Mouse (Mus musculus): Measurements from ENCODE around the gene Tsc22d3. TPM values are rescaled to one million over a fixed set of nuclear protein-coding genes. Genes with fewer than 3 reads are reported as not detected.

Tsc22d3 gene
- polyA plus RNA-seq, 1 experiment, result 87.0 TPM

DNA sequence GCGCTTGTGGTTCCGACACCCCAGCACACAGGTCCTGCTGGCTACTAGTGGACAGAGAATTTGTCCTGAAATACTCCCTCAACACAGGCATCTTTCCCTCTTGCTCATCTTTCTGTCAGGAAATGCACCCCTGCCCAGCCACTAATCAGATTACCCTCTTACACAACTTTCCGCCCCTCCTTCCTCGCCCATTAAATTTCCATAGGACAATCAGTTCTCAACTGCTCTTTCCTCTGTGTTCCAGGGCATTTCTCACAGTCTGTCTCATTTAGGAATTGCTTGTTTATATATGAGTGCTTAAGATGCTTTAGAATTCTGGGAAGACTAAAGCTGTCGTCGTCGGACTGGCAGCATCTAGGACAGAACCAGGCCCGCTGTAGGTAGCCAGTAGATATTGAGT, 82.1 kb downstream of the Tsc22d3 start:
- H3ac ChIP-seq (ENCODE audit: control insufficient read depth, insufficient read length), result no peak overlapping the region
- no peaks in the 10 kb centered on the region for H3K79me2 ChIP-seq (ENCODE audit: control insufficient read depth, insufficient read depth)
- H3K4me3 ChIP-seq, result no peak overlapping the region
- TF ChIP-seq POLR2A (IDR thresholded peaks at IDR 0.05; ENCODE audit: insufficient read length, low read depth) (no peak), SRF (IDR thresholded peaks at IDR 0.05; ENCODE audit: control insufficient read depth, insufficient read length, low read depth) (no peak), CEBPB (IDR thresholded peaks at IDR 0.05; ENCODE audit: insufficient read depth, poor library complexity, severe bottlenecking) (no peak), MAX (IDR thresholded peaks at IDR 0.05; ENCODE audit: low read depth) (no peak), USF1 (IDR thresholded peaks at IDR 0.05; ENCODE audit: low read depth) (no peak), POLR2AphosphoS2 (IDR thresholded peaks at IDR 0.05; ENCODE audit: insufficient read length, low read depth) (no peak), MYOG (IDR thresholded peaks at IDR 0.05; ENCODE audit: control insufficient read depth in 1 of 3, insufficient read depth in 1 of 3, insufficient read length in 2 of 3, low read depth in 2 of 3) (no peak), TCF12 (IDR thresholded peaks at IDR 0.05; ENCODE audit: insufficient read depth, poor library complexity, severe bottlenecking) (no peak), TCF3 (IDR thresholded peaks at IDR 0.05; ENCODE audit: insufficient read length, low read depth) (no peak), E2F4 (IDR thresholded peaks at IDR 0.05; ENCODE audit: insufficient read depth) (no peak), REST (IDR thresholded peaks at IDR 0.05; ENCODE audit: insufficient read depth, insufficient read length) (no peak)
- H3K36me3 ChIP-seq (ENCODE audit: control insufficient read depth, insufficient read depth), result no peaks in the 10 kb centered on the region
- no peak overlapping the region for H3K4me2 ChIP-seq (ENCODE audit: low read depth)
- H3K27me3 ChIP-seq (ENCODE audit: control insufficient read depth, insufficient read depth, insufficient read length), result no peaks in the 10 kb centered on the region

DNA sequence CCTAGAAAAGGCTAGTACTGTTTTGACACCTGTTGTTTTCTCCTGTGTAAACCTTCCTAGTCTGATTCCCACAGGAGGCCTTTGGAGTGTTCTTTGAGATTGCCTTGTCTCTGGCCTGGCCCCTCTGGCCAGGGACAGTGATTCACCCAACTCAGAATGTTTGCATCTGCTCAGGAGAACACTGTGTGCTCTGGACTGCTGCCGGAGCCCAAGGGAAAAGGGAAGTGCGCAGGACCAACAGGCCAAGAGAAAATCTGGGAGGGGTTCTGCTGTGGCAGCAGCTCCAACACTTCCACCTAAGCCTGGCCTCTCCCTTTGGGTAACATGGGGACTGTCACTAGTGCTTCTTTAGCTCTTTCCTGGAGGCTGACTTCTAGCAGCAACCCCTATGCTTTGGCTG, 87.1 kb downstream of the Tsc22d3 start:
- H3K27me3 ChIP-seq (ENCODE audit: control insufficient read depth, insufficient read depth, insufficient read length), result no peaks in the 10 kb centered on the region
- H3ac ChIP-seq (ENCODE audit: control insufficient read depth, insufficient read length), result no peak overlapping the region
- no peaks in the 10 kb centered on the region for H3K36me3 ChIP-seq (ENCODE audit: control insufficient read depth, insufficient read depth)
- no peak for TF ChIP-seq USF1 (IDR thresholded peaks at IDR 0.05; ENCODE audit: low read depth)
- no peak for TF ChIP-seq MAX (IDR thresholded peaks at IDR 0.05; ENCODE audit: low read depth)
- no peak for TF ChIP-seq SRF (IDR thresholded peaks at IDR 0.05; ENCODE audit: control insufficient read depth, insufficient read length, low read depth)
- TF ChIP-seq POLR2AphosphoS2 (IDR thresholded peaks at IDR 0.05; ENCODE audit: insufficient read length, low read depth), result no peak
- no peak for TF ChIP-seq MYOG (IDR thresholded peaks at IDR 0.05; ENCODE audit: control insufficient read depth in 1 of 3, insufficient read depth in 1 of 3, insufficient read length in 2 of 3, low read depth in 2 of 3)
- TF ChIP-seq MYOD1 (IDR thresholded peaks at IDR 0.05; ENCODE audit: control insufficient read depth in 1 of 3, insufficient read length in 2 of 3, low read depth in 2 of 3), result no peak
- no peak for TF ChIP-seq TCF12 (IDR thresholded peaks at IDR 0.05; ENCODE audit: insufficient read depth, poor library complexity, severe bottlenecking)
- no peak for TF ChIP-seq POLR2A (IDR thresholded peaks at IDR 0.05; ENCODE audit: insufficient read length, low read depth)
- TF ChIP-seq TCF3 (IDR thresholded peaks at IDR 0.05; ENCODE audit: insufficient read length, low read depth), result no peak
- TF ChIP-seq CEBPB (IDR thresholded peaks at IDR 0.05; ENCODE audit: insufficient read depth, poor library complexity, severe bottlenecking), result no peak
- no peak for TF ChIP-seq REST (IDR thresholded peaks at IDR 0.05; ENCODE audit: insufficient read depth, insufficient read length)
- TF ChIP-seq E2F4 (IDR thresholded peaks at IDR 0.05; ENCODE audit: insufficient read depth), result no peak
- no peaks in the 10 kb centered on the region for H3K79me2 ChIP-seq (ENCODE audit: control insufficient read depth, insufficient read depth)
- H3K4me3 ChIP-seq, result no peak overlapping the region
- H3K4me2 ChIP-seq (ENCODE audit: low read depth), result no peak overlapping the region

DNA sequence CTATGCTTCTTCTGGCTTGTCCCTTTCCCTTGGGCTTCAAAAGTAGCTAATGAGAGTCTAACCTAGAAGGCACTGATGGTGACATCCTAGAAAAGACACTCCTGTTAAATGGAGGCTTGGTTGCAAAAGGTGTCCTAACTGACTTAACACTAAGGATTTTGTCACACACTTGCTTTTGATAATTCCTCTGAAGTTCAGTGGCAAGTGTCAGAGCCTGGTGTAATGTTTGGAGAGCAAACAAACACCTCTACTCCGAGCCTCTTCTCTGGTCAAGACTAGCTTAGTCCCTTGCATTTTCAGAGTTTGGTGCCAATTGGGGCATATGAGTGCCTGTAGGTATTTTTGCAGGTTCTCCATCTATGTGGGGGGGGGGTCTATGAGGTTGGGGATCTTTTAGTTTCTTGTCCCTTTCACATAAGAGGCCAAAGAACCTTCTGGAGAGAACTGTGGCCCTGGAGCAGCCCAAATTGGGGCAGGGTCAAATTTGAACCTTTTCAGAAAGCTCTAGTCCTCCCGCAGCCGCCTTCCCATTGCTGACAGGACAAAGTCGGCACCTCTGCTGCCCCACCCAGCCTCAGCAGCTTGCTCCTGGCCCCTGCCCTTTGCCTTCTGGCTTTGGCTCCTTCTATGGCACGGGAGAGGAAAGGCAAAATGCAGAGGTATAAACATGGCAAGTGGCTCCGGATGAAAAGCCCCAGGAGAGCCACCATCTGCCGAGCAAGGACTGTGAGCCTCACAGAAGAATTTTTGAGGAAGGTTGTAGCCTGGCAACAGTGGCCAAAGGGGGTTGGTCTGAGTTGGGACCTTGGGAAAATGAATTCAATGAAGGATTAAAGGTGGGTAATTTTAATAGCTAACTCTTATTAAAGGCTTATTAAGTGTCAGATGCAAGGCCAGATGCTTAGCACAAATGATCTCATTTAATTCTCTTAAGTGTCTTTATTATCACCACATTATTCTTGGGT, 88.5 kb downstream of the Tsc22d3 start:
- TF ChIP-seq TCF3 (IDR thresholded peaks at IDR 0.05; ENCODE audit: insufficient read length, low read depth) (no peak), USF1 (IDR thresholded peaks at IDR 0.05; ENCODE audit: low read depth) (no peak)
- peak overlapping the region; percentile 7 for H3K4me3 ChIP-seq
- no peaks in the 10 kb centered on the region for H3K36me3 ChIP-seq (ENCODE audit: control insufficient read depth, insufficient read depth)
- H3K4me2 ChIP-seq (ENCODE audit: low read depth), result peak overlapping the region; percentile 69
- no peak overlapping the region for H3ac ChIP-seq (ENCODE audit: control insufficient read depth, insufficient read length)
- no peaks in the 10 kb centered on the region for H3K79me2 ChIP-seq (ENCODE audit: control insufficient read depth, insufficient read depth)
- H3K27me3 ChIP-seq (ENCODE audit: control insufficient read depth, insufficient read depth, insufficient read length), result no peaks in the 10 kb centered on the region

DNA sequence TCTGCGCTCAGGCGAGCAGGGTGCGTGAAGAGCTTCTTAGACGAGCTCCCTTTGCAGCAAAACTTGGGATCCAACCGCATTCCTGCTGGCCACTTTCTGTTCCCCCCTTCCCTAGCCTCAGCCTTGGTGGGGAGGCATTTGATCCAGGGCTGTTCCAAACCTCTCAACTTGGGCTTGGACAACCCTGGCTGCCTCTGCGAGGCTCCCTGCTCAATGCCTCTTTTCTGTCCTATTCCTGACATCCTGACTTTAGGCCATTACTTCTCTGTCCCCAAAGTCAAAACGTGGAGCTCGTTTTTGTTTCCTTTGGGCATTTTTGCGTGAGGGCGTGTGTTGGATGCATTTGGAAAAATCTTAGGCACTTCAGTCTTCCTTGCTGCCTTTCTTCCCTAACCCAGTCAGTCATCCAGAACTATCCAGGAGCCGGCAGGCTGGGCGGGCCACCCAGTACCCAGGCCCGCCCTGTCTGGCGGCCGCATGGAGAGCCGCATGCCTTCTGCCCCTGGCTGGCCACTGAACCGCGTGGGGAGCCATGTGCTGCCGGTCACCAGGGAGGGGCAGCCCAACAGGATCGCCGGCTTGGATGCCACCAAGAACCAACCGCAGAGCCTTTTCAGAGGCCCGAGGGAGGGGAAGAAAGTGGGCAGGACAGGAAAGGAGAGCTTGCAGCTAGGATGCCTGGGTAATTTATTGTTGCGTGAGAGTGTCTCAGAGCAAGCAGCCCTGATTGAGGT, 89.6 kb downstream of the Tsc22d3 start:
- Histone ChIP-seq H3ac (ENCODE audit: control insufficient read depth, insufficient read length) (no peak overlapping the region), H3K27me3 (ENCODE audit: control insufficient read depth, insufficient read depth, insufficient read length) (no peaks in the 10 kb centered on the region), H3K4me3 (peak overlapping the region; percentile 7), H3K36me3 (ENCODE audit: control insufficient read depth, insufficient read depth) (no peaks in the 10 kb centered on the region), H3K4me2 (ENCODE audit: low read depth) (peak overlapping the region; percentile 69), H3K79me2 (ENCODE audit: control insufficient read depth, insufficient read depth) (no peaks in the 10 kb centered on the region)
- no peak for TF ChIP-seq USF1 (IDR thresholded peaks at IDR 0.05; ENCODE audit: low read depth)
- TF ChIP-seq MYOG (IDR thresholded peaks at IDR 0.05; ENCODE audit: control insufficient read depth in 1 of 3, insufficient read depth in 1 of 3, insufficient read length in 2 of 3, low read depth in 2 of 3), result peak in 1 of 3 experiments; percentile 36
- TF ChIP-seq MAX (IDR thresholded peaks at IDR 0.05; ENCODE audit: low read depth), result peak; percentile 74
- TF ChIP-seq MYOD1 (IDR thresholded peaks at IDR 0.05; ENCODE audit: control insufficient read depth in 1 of 3, insufficient read length in 2 of 3, low read depth in 2 of 3), result peak in 1 of 3 experiments; percentile 3
- TF ChIP-seq POLR2AphosphoS2 (IDR thresholded peaks at IDR 0.05; ENCODE audit: insufficient read length, low read depth), result no peak
